Mouse (Mus musculus): ENCODE results near the gene Zc3h12c.
A peak's percentile ranks its signal among the peaks of the same experiment; 100 is the strongest.

Gene Zc3h12c

GRCm38 (mm10) chr9:52165706-52166090, 2.7 kb downstream of the Zc3h12c start:
- peak; percentile 91 to 92 for DNase-seq

- DNase-seq, result peak; percentile 46 to 53
Observed at GRCm38 (mm10) chr9:52165076-52165705, 3.2 kb downstream of the Zc3h12c start.

GRCm38 (mm10) chr9:52160512-52160911, 7.9 kb downstream of the Zc3h12c start:
- DNase-seq, result no peak

- DNase-seq, result no peak
Observed at GRCm38 (mm10) chr9:52158561-52158960, 9.8 kb downstream of the Zc3h12c start.

GRCm38 (mm10) chr9:52155417-52155816, 13.0 kb downstream of the Zc3h12c start:
- DNase-seq, result peak; percentile 28 to 56

- DNase-seq, result no peak
Observed at GRCm38 (mm10) chr9:52154253-52154652, 14.1 kb downstream of the Zc3h12c start.

- no peak for DNase-seq
Observed at GRCm38 (mm10) chr9:52152076-52152826, 16.1 kb downstream of the Zc3h12c start.

- DNase-seq, result no peak
Observed at GRCm38 (mm10) chr9:52149768-52150167, 18.6 kb downstream of the Zc3h12c start.

GRCm38 (mm10) chr9:52149286-52149685, 19.1 kb downstream of the Zc3h12c start:
- DNase-seq, result no peak

GRCm38 (mm10) chr9:52148831-52149230, 19.5 kb downstream of the Zc3h12c start:
- DNase-seq, result no peak

- DNase-seq, result no peak
Observed at GRCm38 (mm10) chr9:52148311-52148710, 20.1 kb downstream of the Zc3h12c start.

- DNase-seq, result no peak
Observed at GRCm38 (mm10) chr9:52146241-52146640, 22.1 kb downstream of the Zc3h12c start.

GRCm38 (mm10) chr9:52132771-52133170, 35.6 kb downstream of the Zc3h12c start:
- no peak for DNase-seq

GRCm38 (mm10) chr9:52130348-52130747, 38.0 kb downstream of the Zc3h12c start:
- peak in 1 of 2 experiments; percentile 61 for DNase-seq

- no peak for DNase-seq
Observed at GRCm38 (mm10) chr9:52125225-52125624, 43.1 kb downstream of the Zc3h12c start.

- DNase-seq, result no peak
Observed at GRCm38 (mm10) chr9:52119212-52119611, 49.2 kb downstream of the Zc3h12c start.

GRCm38 (mm10) chr9:52113091-52113490, 55.3 kb downstream of the Zc3h12c start:
- DNase-seq, result no peak

GRCm38 (mm10) chr9:52110738-52111137, 57.6 kb downstream of the Zc3h12c start:
- no peak for DNase-seq

- DNase-seq, result no peak
Observed at GRCm38 (mm10) chr9:52107161-52107560, 61.2 kb downstream of the Zc3h12c start.

- DNase-seq, result no peak
Observed at GRCm38 (mm10) chr9:52105423-52105822, 62.9 kb downstream of the Zc3h12c start.

GRCm38 (mm10) chr9:52104225-52104615, 64.2 kb downstream of the Zc3h12c start:
- DNase-seq, result no peak

GRCm38 (mm10) chr9:52103448-52104224, 64.7 kb downstream of the Zc3h12c start:
- no peak for DNase-seq

GRCm38 (mm10) chr9:52102060-52102844, 66.1 kb downstream of the Zc3h12c start:
- DNase-seq, result no peak

Data from kidney, postnatal 25 days (tissue).